Mouse (Mus musculus): ENCODE measurements around the gene Kidins220.

- TF ChIP-seq CTCF (IDR thresholded peaks at IDR 0.05; ENCODE audit: extremely low read depth, insufficient read length, insufficient replicate concordance, low read depth, low read length), result no peak
- no peak for TF ChIP-seq POLR2A (IDR thresholded peaks at IDR 0.05; ENCODE audit: low read depth, low read length)
Observed at GRCm38 (mm10) chr12:25016995-25017394, 42.3 kb downstream of the Kidins220 start.

All from small intestine, adult 2 months (tissue).